Mouse (Mus musculus) gonadal fat pad, adult 2 months (tissue): ENCODE measurements at regions not wholly inside any gene's neighbourhood (a gene's known extent, or its start where the extent isn't known, plus 50 kb on each side); places are given as distances from the start of the nearest gene placed in this dataset.

ENCODE experiments used
- DNase-seq: peaks from one replicate; pipeline ENCODE4 v3.0.0-alpha.2; 2012; ENCODE audit warnings: low read depth

- no peak for DNase-seq
Observed at GRCm38 (mm10) chr2:133221762-133222556, 276.3 kb upstream of the Fermt1 start.

GRCm38 (mm10) chr2:133235175-133235920 is 289.6 kb upstream of the Fermt1 start:
- no peak for DNase-seq

GRCm38 (mm10) chr2:133252131-133252530 is 299.8 kb upstream of the Bmp2 start:
- DNase-seq: no peak

- no peak for DNase-seq
Observed at GRCm38 (mm10) chr2:133274424-133274823, 277.5 kb upstream of the Bmp2 start.

DNA sequence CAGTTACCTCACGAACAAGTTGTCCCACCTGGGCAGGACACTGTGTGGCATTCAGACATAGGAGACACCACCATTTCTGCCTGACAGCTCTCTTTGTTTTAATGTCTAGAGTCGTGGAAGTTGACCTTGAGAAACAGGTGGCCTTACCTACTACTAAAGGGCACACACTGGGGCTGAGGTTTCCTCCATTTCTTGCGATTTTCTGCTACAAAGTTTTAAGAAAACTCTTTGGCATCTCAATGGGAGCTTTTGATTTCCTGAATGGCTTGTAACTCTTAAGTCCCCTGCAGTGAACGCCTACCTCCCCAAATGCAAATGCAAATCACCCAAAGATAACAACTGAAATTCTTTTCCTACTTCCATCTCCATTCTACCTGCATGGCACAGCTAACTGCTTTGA is 273.4 kb upstream of the Bmp2 start:
- DNase-seq: no peak

GRCm38 (mm10) chr2:133279275-133279674 is 272.7 kb upstream of the Bmp2 start:
- DNase-seq: no peak

DNA sequence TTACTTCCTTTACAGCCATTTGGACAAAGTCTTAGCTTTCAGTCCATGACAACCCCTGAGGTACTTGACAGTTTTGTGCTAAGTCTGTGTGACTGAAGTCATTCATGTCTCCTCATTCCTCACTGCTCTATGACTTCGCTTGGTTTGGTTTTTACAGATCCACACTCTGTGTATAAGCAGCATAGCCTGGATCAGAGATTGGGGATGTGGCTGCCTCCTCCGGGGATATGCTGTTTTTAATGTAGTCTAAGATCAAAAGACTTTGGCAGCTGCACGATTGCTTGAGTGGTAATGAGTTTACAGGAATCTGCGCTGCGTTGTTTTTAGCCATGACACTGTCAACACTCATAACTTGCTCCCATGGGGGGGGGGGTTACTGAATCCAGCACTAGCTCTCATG is 269.3 kb upstream of the Bmp2 start:
- no peak for DNase-seq

DNA sequence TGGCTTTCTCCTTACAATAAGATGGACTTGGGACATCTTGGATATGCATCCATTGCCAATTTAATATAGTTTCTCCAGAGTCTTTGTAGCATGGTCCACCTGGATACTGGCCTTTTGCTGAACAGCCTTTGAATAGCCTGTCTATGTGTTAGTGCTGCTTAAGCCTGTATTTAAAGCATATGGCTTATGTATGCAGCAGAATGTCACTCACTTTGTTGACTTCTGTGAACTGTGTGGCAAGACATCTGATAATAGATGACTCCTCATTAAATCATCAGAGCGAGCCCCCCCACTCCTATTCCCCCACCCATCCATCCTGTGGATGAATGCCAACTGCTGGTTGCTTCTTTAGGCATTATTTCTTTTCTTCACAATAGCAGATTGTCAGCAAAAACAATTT is 268.2 kb upstream of the Bmp2 start:
- DNase-seq: no peak

DNA sequence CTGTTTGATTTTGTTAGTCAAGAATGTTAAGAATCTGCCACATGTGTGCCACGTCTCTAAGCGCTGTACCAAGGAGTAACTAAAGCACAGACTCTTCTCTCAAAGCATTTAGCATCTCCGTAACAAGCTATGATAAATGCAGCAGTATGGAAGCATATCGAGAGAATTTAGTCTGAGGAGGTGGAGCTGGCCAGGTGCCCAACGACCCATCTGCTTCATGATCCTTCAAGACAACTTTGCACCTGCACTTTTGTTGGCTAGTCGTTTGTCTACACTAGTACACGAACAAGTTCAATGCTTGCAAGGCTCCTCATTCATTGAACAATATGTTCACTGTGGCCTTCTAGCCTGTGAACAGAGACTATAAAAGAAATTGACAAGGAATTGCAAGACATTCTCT is 257.8 kb upstream of the Bmp2 start:
- no peak for DNase-seq

- DNase-seq: peak; percentile 46
Observed at GRCm38 (mm10) chr2:133305936-133306335, 246.0 kb upstream of the Bmp2 start.

- no peak for DNase-seq
Observed at GRCm38 (mm10) chr2:133311001-133311400, 241.0 kb upstream of the Bmp2 start.

GRCm38 (mm10) chr2:133326290-133327050 is 225.5 kb upstream of the Bmp2 start:
- DNase-seq: no peak

DNA sequence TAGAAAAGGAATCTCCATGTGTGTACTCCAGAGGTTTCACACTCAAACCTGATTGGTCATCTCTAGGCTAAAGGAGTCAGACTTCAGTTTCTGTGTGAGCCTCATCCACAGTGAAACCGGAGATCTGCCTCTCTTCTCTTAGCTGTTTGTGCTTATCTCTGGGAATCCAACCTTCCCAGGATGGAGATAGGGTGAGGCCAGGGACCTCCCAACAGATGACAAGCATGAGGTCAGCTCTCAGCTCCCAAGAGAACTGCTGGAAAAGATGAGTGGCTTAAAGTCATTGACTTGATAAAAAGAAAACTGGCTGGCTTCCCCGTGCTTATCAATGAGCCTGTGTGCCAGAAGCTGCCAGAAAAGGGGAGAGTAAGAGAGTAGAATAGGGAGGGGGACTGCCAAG is 224.3 kb upstream of the Bmp2 start:
- no peak for DNase-seq

DNA sequence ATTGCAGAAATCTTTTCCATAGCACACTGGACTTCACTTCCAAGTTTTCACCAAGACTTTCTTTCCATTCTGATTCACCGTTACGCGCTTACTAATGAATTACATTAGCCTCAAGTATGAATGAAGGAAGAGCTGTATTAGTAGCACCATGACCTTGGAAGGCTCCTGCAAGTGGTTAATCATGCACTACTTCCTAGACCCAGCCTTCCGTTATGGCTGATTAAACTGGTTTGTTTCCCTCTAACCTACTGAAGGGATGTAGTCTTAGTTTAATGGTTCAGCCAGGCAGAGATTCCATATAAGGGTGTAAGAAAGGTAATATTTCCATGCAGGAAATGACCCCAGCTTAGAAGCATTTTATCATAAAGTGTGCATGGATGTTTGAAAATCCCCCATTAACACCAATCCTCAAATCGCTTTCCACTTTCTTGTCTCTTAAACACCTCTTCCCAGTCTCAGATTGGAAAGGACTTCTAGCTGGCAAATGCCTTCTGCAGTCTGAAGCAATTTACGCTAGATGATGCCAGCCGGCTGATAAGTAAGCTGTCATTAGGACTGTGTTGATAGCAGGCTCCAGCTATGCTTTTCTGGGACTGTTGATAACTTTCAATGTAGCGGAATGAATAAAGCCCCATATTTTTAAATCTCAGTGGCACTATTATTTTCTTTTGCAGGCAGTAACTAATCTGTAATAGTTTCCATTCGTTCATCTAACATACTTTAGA is 215.6 kb upstream of the Bmp2 start:
- DNase-seq: no peak

GRCm38 (mm10) chr2:133338150-133338549 is 213.8 kb upstream of the Bmp2 start:
- no peak for DNase-seq

DNA sequence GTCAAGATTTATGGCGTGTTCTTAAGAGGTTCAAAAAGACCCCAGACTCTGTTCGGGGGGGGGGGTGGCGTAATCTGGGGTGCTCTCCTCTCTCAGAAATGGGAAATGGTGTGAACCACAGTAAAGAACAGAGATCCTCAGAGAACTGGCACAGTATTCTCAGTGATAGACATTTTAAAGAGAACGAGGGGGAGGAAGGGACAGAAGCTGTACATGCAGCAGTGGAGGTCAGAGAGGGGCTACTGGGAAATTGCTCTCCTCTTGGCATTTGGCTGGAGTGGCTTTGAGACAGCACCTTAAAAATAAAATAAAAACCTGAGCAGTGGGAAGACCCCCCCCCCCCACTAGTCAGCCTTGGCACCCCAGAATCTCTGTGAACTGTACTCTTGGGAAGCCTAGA is 210.6 kb upstream of the Bmp2 start:
- no peak for DNase-seq

- no peak for DNase-seq
Observed at GRCm38 (mm10) chr2:133345964-133346788, 205.8 kb upstream of the Bmp2 start.

- DNase-seq: no peak
Observed at GRCm38 (mm10) chr2:133346789-133347424, 205.1 kb upstream of the Bmp2 start.

DNA sequence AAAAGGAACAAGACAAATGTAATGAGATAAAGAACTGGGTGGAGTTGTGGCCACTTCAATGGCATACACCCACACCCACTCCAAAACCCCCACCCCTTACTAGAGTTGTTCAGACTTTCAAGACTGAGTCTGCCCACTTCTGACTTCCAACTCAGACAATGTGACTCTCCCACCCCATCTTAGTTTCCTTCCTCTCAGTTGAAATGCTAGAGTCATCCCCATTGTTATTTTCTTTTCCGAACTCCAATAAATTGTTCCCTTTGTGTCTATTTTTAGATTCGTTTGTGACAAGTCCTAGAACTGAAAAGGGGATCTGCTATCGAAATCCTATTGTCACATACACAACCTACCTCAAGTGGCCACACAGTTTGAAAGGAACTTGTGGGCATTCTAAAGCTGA is 200.7 kb upstream of the Bmp2 start:
- no peak for DNase-seq

DNA sequence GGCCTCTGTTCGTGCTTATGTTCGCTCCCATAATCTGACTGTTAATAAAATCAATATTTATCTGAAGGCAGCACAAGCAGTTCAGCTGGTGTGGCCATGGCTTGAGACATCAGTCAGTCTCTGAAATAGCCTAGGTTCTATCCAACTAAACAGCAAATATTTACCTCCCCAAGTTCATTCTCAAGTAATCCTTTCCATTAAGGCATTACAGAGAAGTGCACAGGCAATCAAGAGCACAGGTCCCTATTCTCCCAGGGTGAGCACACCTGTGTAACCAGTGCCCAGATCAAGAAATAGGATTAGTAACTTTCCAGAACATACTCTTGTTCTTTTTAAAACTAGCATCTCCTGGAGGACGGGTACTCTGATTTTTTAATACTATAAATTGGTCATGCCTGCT is 199.2 kb upstream of the Bmp2 start:
- DNase-seq: no peak
